Mouse (Mus musculus): ENCODE results near the gene Pold2. TPM values are rescaled to one million over a fixed set of nuclear protein-coding genes. Genes with fewer than 3 reads are reported as not detected.
"Not testable (repeated sequence)": the region's sequence is repeated elsewhere in the genome, so short reads cannot be mapped to it uniquely, and the experiment has no call there.

Gene Pold2
- total and polyA plus RNA-seq, 3 experiments, result 136 to 285 (median 205) TPM

- H3K27ac ChIP-seq (ENCODE audit: insufficient read depth, low read depth); H3K79me2 ChIP-seq (replicated peaks; ENCODE audit: control insufficient read depth, extremely low read depth, insufficient read depth, poor library complexity, severe bottlenecking); H3K9ac ChIP-seq (ENCODE audit: insufficient read depth, low read depth); in situ Hi-C loops (cut with MboI; ENCODE audit: low pct_ligation_motif_present, low pct_unique_long_range_greater_than_20kb, low sequenced_read_pairs); DNase-seq (ENCODE audit: extremely low read depth); H3K9me3 ChIP-seq (replicated peaks; ENCODE audit: low read length); H3K4me2 ChIP-seq (ENCODE audit: insufficient read depth, low read depth, poor library complexity, severe bottlenecking); H3K36me3 ChIP-seq (replicated peaks in 1 of 2; ENCODE audit: control insufficient read depth in 1 of 2, insufficient read depth in 1 of 2, low read length in 1 of 2); H3K4me3 ChIP-seq (replicated peaks in 1 of 3; ENCODE audit: low read depth in 2 of 3, low read length in 2 of 3, poor library complexity in 1 of 3); dilution Hi-C loops (cut with MboI; ENCODE audit: extremely low pct_ligation_motif_present, extremely low pct_unique_long_range_greater_than_20kb, low sequenced_read_pairs); H3K27me3 ChIP-seq (replicated peaks): not testable (repeated sequence)
- peaks cover 5 to 31% of the 10 kb centered on the region in 2 experiments for H3K4me1 ChIP-seq (ENCODE audit: control insufficient read depth in 1 of 2, insufficient read depth in 2 of 2)
- peak; percentile 71; the same call in 1 of the 2 replicates for TF ChIP-seq TBP (conservative IDR thresholded peaks at IDR 0.05; ENCODE audit: low read depth, low read length)
Measured at GRCm38 (mm10) chr11:5888563-5888962, 10.5 kb upstream of the Pold2 start.

DNA sequence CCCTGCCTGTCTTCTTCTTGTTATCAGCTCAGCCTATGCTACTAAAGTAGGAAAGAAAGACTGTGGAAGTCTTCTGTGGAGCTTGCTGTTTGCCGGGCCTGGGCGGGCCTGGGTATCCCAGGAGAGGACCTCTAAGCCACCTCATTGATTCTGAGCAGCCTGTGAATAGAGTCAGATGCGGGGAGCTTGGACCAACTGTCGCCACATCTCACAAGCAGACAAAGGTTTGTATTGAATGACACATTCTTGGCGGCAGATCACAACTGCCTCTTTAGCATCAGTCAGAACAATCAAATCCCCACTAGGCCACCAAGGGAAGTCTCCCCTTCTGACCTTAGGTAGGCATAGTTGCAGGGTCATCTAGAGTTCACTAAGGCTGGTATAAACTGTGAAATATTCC, 9.2 kb upstream of the Pold2 start:
- dilution Hi-C loops (cut with MboI; ENCODE audit: extremely low pct_ligation_motif_present, extremely low pct_unique_long_range_greater_than_20kb, low sequenced_read_pairs), result no loop called here
- peaks cover 8 to 31% of the 10 kb centered on the region in 2 experiments for H3K4me1 ChIP-seq (ENCODE audit: control insufficient read depth in 1 of 2, insufficient read depth in 2 of 2)

DNA sequence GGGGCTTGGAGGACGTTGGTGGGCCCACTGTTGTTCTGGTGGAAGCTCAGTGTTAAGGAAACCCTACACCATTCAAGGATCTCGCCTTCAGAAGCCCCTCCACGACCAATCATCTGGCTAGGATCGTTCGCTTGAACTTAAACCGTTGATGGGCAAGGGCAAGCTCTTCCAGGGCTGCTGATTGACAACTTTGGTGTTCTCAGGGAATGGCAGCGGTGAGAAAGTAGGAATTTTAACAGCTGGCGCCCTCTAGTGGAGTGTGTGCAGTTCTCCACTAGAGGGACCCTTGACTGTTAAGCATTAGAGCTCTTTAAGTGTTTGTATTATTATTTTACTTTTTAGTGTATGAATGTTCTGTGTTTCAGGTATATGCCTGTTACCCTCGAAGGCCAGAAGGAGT, 8.1 kb upstream of the Pold2 start:
- H3K27ac ChIP-seq (ENCODE audit: insufficient read depth, low read depth), result no peak overlapping the region
- no peaks in the 10 kb centered on the region for H3K27me3 ChIP-seq (replicated peaks)
- H3K4me3 ChIP-seq (replicated peaks in 1 of 3; ENCODE audit: low read depth in 2 of 3, low read length in 2 of 3, poor library complexity in 1 of 3), result no peak overlapping the region
- dilution Hi-C loops (cut with MboI; ENCODE audit: extremely low pct_ligation_motif_present, extremely low pct_unique_long_range_greater_than_20kb, low sequenced_read_pairs) (no loop called here), in situ Hi-C loops (cut with MboI; ENCODE audit: low pct_ligation_motif_present, low pct_unique_long_range_greater_than_20kb, low sequenced_read_pairs) (no loop called here)
- TF ChIP-seq TCF12 (IDR thresholded peaks at IDR 0.05; ENCODE audit: low read depth, low read length), result no peak
- peak; percentile 82 for TF ChIP-seq RAD21 (IDR thresholded peaks at IDR 0.05; ENCODE audit: low read depth, low read length)
- TF ChIP-seq SMC3 (IDR thresholded peaks at IDR 0.05; ENCODE audit: low read depth, low read length), result peak; percentile 84
- peak; percentile 93 to 100 for TF ChIP-seq CTCF (conservative IDR thresholded peaks at IDR 0.05 in 1 of 2, IDR thresholded peaks at IDR 0.05 in 1 of 2; ENCODE audit: low read depth in 2 of 2, low read length in 2 of 2)
- H3K36me3 ChIP-seq (replicated peaks in 1 of 2; ENCODE audit: control insufficient read depth in 1 of 2, insufficient read depth in 1 of 2, low read length in 1 of 2), result no peaks in the 10 kb centered on the region
- H3K9me3 ChIP-seq (replicated peaks; ENCODE audit: low read length), result no peaks in the 10 kb centered on the region
- no peaks in the 10 kb centered on the region for H3K79me2 ChIP-seq (replicated peaks; ENCODE audit: control insufficient read depth, extremely low read depth, insufficient read depth, poor library complexity, severe bottlenecking)
- H3K9ac ChIP-seq (ENCODE audit: insufficient read depth, low read depth), result no peak overlapping the region
- H3K4me1 ChIP-seq (ENCODE audit: control insufficient read depth in 1 of 2, insufficient read depth in 2 of 2), result peaks cover 6 to 23% of the 10 kb centered on the region in 2 experiments
- H3K4me2 ChIP-seq (ENCODE audit: insufficient read depth, low read depth, poor library complexity, severe bottlenecking), result no peak overlapping the region
- peak; percentile 70 for DNase-seq (ENCODE audit: extremely low read depth)

More for the DNA sequence above, 9.2 kb upstream of the Pold2 start:
- no peak overlapping the region for H3K4me3 ChIP-seq (replicated peaks in 1 of 3; ENCODE audit: low read depth in 2 of 3, low read length in 2 of 3, poor library complexity in 1 of 3)
- H3K9me3 ChIP-seq (replicated peaks; ENCODE audit: low read length), result no peaks in the 10 kb centered on the region
- H3K27me3 ChIP-seq (replicated peaks), result no peaks in the 10 kb centered on the region
- H3K4me2 ChIP-seq (ENCODE audit: insufficient read depth, low read depth, poor library complexity, severe bottlenecking), result no peak overlapping the region
- no peaks in the 10 kb centered on the region for H3K79me2 ChIP-seq (replicated peaks; ENCODE audit: control insufficient read depth, extremely low read depth, insufficient read depth, poor library complexity, severe bottlenecking)
- no peaks in the 10 kb centered on the region for H3K36me3 ChIP-seq (replicated peaks in 1 of 2; ENCODE audit: control insufficient read depth in 1 of 2, insufficient read depth in 1 of 2, low read length in 1 of 2)
- H3K27ac ChIP-seq (ENCODE audit: insufficient read depth, low read depth), result no peak overlapping the region
- DNase-seq (ENCODE audit: extremely low read depth), result no peak
- in situ Hi-C loops (cut with MboI; ENCODE audit: low pct_ligation_motif_present, low pct_unique_long_range_greater_than_20kb, low sequenced_read_pairs), result no loop called here
- TF ChIP-seq POLR2AphosphoS2 (IDR thresholded peaks at IDR 0.05; ENCODE audit: low read depth, low read length) (no peak), TBP (conservative IDR thresholded peaks at IDR 0.05; ENCODE audit: low read depth, low read length) (no peak), CHD1 (IDR thresholded peaks at IDR 0.05; ENCODE audit: low read depth, low read length) (no peak), MYC (IDR thresholded peaks at IDR 0.05; ENCODE audit: low read depth, low read length) (no peak)
- H3K9ac ChIP-seq (ENCODE audit: insufficient read depth, low read depth), result no peak overlapping the region
